In genomic region chr2:93509777-93510750, GRCm38 (mm10) we compare ENCODE assay signal across 28 mouse cellular contexts. TPM values are rescaled to one million over a fixed set of nuclear protein-coding genes. Genes with fewer than 3 reads are reported as not detected.
DNase-seq lines count a peak whose midpoint lies in the region; ATAC-seq and TF ChIP-seq lines count a peak whose summit lies in the region.
"Had no signal": no experiment of that assay in that cellular context is flagged by ENCODE, and none has a peak within 500 bp of the region (broad histone marks: within the 10 kb centered on the region; RNA-seq: fewer than 3 reads in every experiment).

No protein-coding gene starts in this region.

- peak; percentile 85 for ATAC-seq in intestine, embryonic 15.5 days
- no peak for ATAC-seq in intestine, postnatal 0 days
- ATAC-seq: activated CD4-positive, CD25-positive, alpha-beta regulatory T cell, adult 4 months; CD4-positive, CD25-positive, alpha-beta regulatory T cell, adult 4 months; forebrain, embryonic 13.5 days; forebrain, embryonic 15.5 days; Patski had no signal

- H3K9ac ChIP-seq in intestine, embryonic 15.5 days = no peak overlapping the region
- H3K9ac ChIP-seq in intestine, postnatal 0 days (ENCODE audit: low read depth, low read length) = no peak overlapping the region
- H3K9ac ChIP-seq: embryonic facial prominence, embryonic 12.5 days; forebrain, embryonic 13.5 days; forebrain, embryonic 15.5 days; forebrain, postnatal 0 days had no signal

- no peaks in the 10 kb centered on the region for H3K9me3 ChIP-seq in intestine, embryonic 15.5 days
- H3K9me3 ChIP-seq in intestine, postnatal 0 days (ENCODE audit: control insufficient read depth) = no peaks in the 10 kb centered on the region
- H3K9me3 ChIP-seq: embryonic facial prominence, embryonic 10.5 days; embryonic facial prominence, embryonic 12.5 days; forebrain, embryonic 13.5 days; forebrain, embryonic 15.5 days; G1E had no signal

- no peaks in the 10 kb centered on the region for H3K36me3 ChIP-seq in intestine, embryonic 15.5 days
- no peaks in the 10 kb centered on the region for H3K36me3 ChIP-seq in intestine, postnatal 0 days (ENCODE audit: control insufficient read depth, insufficient read depth)
- H3K36me3 ChIP-seq: embryonic facial prominence, embryonic 10.5 days; embryonic facial prominence, embryonic 12.5 days; forebrain, embryonic 15.5 days; G1E had no signal

- no peak overlapping the region for H3K27ac ChIP-seq in intestine, embryonic 15.5 days
- H3K27ac ChIP-seq in intestine, postnatal 0 days (ENCODE audit: low read depth, low read length) = no peak overlapping the region
- H3K27ac ChIP-seq: embryonic facial prominence, embryonic 10.5 days; embryonic facial prominence, embryonic 12.5 days; forebrain, embryonic 13.5 days; forebrain, embryonic 15.5 days had no signal

- H3K4me2 ChIP-seq in intestine, embryonic 15.5 days (replicated peaks) = no peak overlapping the region
- H3K4me2 ChIP-seq in intestine, postnatal 0 days (replicated peaks; ENCODE audit: low read depth) = no peak overlapping the region
- H3K4me2 ChIP-seq: embryonic facial prominence, embryonic 12.5 days; forebrain, embryonic 13.5 days; forebrain, embryonic 15.5 days had no signal

- peak; percentile 39 for DNase-seq in Muller cell, postnatal 12 days (ENCODE audit: inconsistent ontology term)
- DNase-seq in fibroblast of lung, adult 2 months (ENCODE audit: low read depth) = peak; percentile 56
- no peak for DNase-seq in left cerebral cortex, postnatal 25 days (ENCODE audit: low spot score in 2 of 2)
- DNase-seq in left cerebral cortex, adult 18-20 months (ENCODE audit: low spot score in 2 of 2) = no peak
- no peak for DNase-seq in thymus, postnatal 0 days (ENCODE audit: low spot score)
- DNase-seq: B cell, adult 2 months; cerebellum, adult 11-12 months; cerebellum, adult 9-10 months had no signal

- 0 out of 2 replicates have a peak, but pooled peaks cover 3% of the 10 kb centered on the region for H3K4me1 ChIP-seq in intestine, embryonic 15.5 days (replicated peaks)
- no peaks in the 10 kb centered on the region for H3K4me1 ChIP-seq in intestine, postnatal 0 days (replicated peaks; ENCODE audit: control insufficient read depth, insufficient read depth, low read length)
- H3K4me1 ChIP-seq: forebrain, embryonic 13.5 days; forebrain, embryonic 15.5 days had no signal

- no peak for TF ChIP-seq CTCF in intestine, postnatal 0 days (IDR thresholded peaks at IDR 0.05; ENCODE audit: low read depth)

- 71% methylated on average over 12 of the region's 12 CpGs for WGBS in intestine, embryonic 15.5 days
- WGBS in intestine, postnatal 0 days = 61% methylated on average over 12 of the region's 12 CpGs

- H3K27me3 ChIP-seq in intestine, embryonic 15.5 days (replicated peaks) = no peaks in the 10 kb centered on the region
- H3K27me3 ChIP-seq in intestine, postnatal 0 days (replicated peaks; ENCODE audit: control insufficient read depth, insufficient read depth, low read length) = no peaks in the 10 kb centered on the region
- H3K27me3 ChIP-seq: embryonic facial prominence, embryonic 12.5 days; forebrain, embryonic 13.5 days; forebrain, embryonic 15.5 days had no signal

- H3K4me3 ChIP-seq in intestine, embryonic 15.5 days (replicated peaks) = no peak overlapping the region
- H3K4me3 ChIP-seq in intestine, postnatal 0 days (ENCODE audit: low read depth, low read length) = no peak overlapping the region
- H3K4me3 ChIP-seq: embryonic facial prominence, embryonic 10.5 days; embryonic facial prominence, embryonic 12.5 days; forebrain, embryonic 13.5 days; forebrain, embryonic 15.5 days had no signal

- intact Hi-C loops in left cerebral cortex, postnatal 25 days (cut with DNase I) = no loop called here

RNA-seq across cellular contexts. Expression of gene Cd82, which starts 47.1 kb away (rescaled TPM):
- 106 and 127 TPM in 2 replicates for polyA plus RNA-seq in intestine, embryonic 15.5 days (2015; fragmentation: Nextera tagmentation; extraction: Ambion mirVana)
- polyA plus RNA-seq in intestine, postnatal 0 days (2015; fragmentation: Nextera tagmentation; extraction: Ambion mirVana) = 184 and 199 TPM in 2 replicates
- total RNA-seq in left cerebral cortex, postnatal 25 days (2021) = 10 to 100 TPM; 15.7 to 16.3 TPM
- 10 to 100 TPM; 12.8 to 15.4 TPM for total RNA-seq in left cerebral cortex, adult 18-20 months (2021)
- polyA plus RNA-seq in thymus, postnatal 0 days (2015; fragmentation: Nextera tagmentation; extraction: Ambion mirVana) = 153 and 157 TPM in 2 replicates

RNA-seq across cellular contexts. Expression of gene Gm10803, which starts 50.3 kb away (rescaled TPM):
- not detected in 2 replicates for polyA plus RNA-seq in intestine, embryonic 15.5 days (2015; fragmentation: Nextera tagmentation; extraction: Ambion mirVana)
- not detected in 2 replicates for polyA plus RNA-seq in intestine, postnatal 0 days (2015; fragmentation: Nextera tagmentation; extraction: Ambion mirVana)
- total RNA-seq in left cerebral cortex, postnatal 25 days (2021) = not detected
- not detected for total RNA-seq in left cerebral cortex, adult 18-20 months (2021)
- polyA plus RNA-seq in thymus, postnatal 0 days (2015; fragmentation: Nextera tagmentation; extraction: Ambion mirVana) = not detected in 2 replicates
- total RNA-seq: adrenal gland, adult 18-20 months; adrenal gland, adult 8-10 months; adrenal gland, postnatal 14 days; adrenal gland, postnatal 36 days; CH12.LX; forebrain, postnatal 0 days; G1E had no signal
- polyA plus RNA-seq: activated CD4-positive, CD25-positive, alpha-beta regulatory T cell, adult 4 months; CD4-positive, CD25-positive, alpha-beta regulatory T cell, adult 4 months; cerebellum, adult 2 months; cortical plate, adult 2 months; embryonic facial prominence, embryonic 10.5 days; embryonic facial prominence, embryonic 12.5 days; embryonic facial prominence, embryonic 14.5 days; forebrain, embryonic 11.5 days; forebrain, embryonic 13.5 days; forebrain, embryonic 15.5 days; forebrain, postnatal 0 days; G1E; Patski had no signal

Comparison
In these comparisons a context has a peak if more than half of its experiments do, and no peak if none do; other contexts are left out.
1. DNase-seq: peak in Muller cell, postnatal 12 days (single experiment) and fibroblast of lung, adult 2 months (single experiment); none in left cerebral cortex, postnatal 25 days (0 of 2), left cerebral cortex, adult 18-20 months (0 of 2) and thymus, postnatal 0 days (single experiment).